Mouse (Mus musculus) B cell, adult 2 months (primary cell): Measurements from ENCODE around the gene Cep104.

Experiments
- DNase-seq, 2 experiments: peaks; one replicate each; pipeline ENCODE4 v3.0.0; 2022

Gene Cep104

DNA sequence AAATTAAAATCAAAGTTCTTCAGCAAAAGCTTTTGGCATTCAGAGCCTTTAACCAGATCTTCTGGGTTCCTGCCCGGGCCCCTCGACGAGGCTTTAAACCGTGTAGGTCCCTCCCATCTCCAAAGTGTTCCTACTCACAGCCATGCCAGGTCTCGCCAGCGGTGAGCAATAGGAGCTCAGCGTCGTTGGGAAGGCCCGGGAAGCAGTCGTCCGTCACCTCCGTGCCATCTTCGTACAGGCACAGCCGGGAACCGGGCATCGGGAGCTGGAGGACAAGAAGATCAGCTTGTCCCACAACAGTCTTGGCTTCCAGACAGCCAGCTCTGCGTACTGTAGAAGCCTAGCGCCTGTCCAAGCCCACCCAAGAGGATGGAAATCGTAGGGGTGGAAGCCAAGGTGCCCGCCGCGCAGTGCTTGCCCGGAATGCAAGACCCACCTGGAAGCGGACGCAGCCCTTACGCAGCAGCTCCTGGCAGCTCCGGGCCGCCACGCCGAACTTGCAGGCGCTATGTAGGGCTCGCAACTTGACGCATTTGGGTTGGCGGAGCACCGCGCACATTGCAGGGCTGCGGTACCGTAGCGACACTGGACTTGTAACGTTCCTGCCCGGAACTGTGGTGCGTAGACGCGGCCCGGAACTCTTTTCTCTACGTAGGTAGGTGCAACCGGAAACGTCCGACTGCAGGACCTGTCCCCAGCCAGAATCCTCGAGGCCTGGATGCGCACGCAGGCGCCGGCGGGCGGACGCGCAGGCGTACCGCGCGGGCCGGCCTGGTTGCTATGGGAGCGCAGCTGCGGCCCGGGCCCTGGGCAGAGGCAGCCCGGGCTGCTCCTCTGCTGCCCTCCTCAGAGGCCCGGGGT lies at the start of gene Cep104, which contains the start of gene Dffb:
Gene Cep104, plus strand, starts transcription at position 764 of the 861 bp plus-strand sequence.
Gene Dffb, minus strand, starts transcription at position 696 of the 861 bp plus-strand sequence.
- DNase-seq: peak; percentile 90 to 92

DNA sequence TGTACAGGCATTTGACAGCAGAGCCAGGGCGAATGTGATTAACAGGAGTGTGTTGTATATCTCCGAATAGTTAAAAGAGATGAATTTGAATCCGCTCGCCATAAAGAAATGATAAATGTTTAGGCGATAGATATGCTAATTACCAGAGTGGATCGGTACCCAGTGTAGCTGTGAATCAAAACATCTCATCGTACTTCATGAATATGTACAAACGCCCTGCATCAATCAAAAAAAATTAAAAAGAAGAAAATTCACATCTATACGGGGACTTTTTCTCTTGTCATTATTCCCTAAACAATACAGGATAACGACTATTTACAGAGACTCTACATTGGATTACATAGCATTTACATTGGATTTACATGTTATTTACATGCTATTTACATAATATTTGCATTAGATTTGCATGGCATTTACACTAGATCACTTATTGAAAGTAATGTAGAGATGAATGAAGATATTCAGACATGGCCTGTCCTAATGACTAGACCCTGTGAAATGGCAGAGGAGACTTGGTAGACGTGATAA lies 46.2 kb upstream of the Cep104 start:
- no peak for DNase-seq

GRCm38 (mm10) chr4:153929425-153929824 lies 45.6 kb upstream of the Cep104 start:
- no peak for DNase-seq

- DNase-seq: no peak
These were observed 45.1 kb upstream of the Cep104 start for GRCm38 (mm10) chr4:153929921-153930320.

- DNase-seq: peak; percentile 9 to 25
These were observed 31.8 kb upstream of the Cep104 start for GRCm38 (mm10) chr4:153943243-153943642.

GRCm38 (mm10) chr4:153944261-153944660 lies 30.7 kb upstream of the Cep104 start:
- no peak for DNase-seq

DNA sequence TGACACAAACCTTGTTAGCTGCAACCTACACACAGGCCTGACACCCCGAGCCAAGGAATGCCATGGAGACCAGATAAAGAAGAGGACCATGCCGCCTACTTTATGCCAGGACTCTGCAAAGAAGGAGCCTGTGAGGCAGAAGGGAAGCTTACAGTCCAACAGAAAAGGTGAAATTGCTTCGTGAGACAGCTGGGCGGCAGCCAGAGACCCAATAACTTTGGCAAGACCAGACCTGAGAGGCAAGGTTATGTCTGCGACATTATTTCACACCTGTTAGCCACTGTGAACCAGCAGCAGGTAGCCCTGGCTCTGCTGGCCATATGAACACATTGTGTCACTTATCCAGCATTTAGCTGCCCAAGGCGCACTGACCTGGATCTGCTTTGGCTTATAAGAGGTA lies 29.3 kb upstream of the Cep104 start:
- no peak for DNase-seq

GRCm38 (mm10) chr4:153950372-153950771 lies 24.6 kb upstream of the Cep104 start:
- no peak for DNase-seq

DNA sequence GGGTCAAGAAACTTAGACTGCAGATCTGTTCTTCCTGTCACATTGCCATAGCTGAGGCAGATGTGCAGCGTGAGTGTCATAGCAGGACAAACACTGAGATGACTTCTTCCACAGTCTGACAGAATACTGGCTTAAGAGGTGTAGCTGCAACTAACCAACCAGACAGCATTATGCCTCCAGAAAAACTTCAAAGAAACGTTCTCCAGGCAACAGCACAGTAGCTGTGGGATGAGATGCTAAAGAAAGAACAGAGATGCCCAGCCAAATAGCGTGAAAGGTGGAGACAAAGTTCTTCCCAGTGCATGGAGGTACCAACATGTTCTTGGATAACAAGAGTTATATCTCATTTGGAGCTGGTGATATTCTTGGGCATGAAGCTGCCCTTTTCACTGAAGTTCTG lies 23.8 kb upstream of the Cep104 start:
- no peak for DNase-seq

GRCm38 (mm10) chr4:153951692-153952091 lies 23.3 kb upstream of the Cep104 start:
- no peak for DNase-seq

DNA sequence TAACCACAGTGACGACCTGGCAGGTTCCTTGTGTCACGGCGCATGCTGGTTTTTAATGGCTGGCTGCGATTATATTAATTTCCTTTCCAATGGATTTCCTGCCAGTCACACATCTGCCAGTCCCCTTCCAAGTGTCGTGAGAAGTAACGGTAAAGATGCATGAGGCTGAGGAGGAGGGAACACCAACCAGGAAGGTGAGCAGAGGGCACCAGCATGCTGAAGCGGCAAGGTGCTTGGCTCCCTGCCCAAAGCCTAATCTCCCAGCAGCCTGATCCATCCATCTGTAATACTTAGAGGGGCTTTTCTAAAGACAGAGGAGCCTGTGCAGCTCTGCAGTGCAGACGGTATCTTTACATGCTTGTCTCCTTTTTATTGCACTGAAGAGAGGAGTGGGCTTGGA lies 19.3 kb upstream of the Cep104 start:
- DNase-seq: no peak

DNA sequence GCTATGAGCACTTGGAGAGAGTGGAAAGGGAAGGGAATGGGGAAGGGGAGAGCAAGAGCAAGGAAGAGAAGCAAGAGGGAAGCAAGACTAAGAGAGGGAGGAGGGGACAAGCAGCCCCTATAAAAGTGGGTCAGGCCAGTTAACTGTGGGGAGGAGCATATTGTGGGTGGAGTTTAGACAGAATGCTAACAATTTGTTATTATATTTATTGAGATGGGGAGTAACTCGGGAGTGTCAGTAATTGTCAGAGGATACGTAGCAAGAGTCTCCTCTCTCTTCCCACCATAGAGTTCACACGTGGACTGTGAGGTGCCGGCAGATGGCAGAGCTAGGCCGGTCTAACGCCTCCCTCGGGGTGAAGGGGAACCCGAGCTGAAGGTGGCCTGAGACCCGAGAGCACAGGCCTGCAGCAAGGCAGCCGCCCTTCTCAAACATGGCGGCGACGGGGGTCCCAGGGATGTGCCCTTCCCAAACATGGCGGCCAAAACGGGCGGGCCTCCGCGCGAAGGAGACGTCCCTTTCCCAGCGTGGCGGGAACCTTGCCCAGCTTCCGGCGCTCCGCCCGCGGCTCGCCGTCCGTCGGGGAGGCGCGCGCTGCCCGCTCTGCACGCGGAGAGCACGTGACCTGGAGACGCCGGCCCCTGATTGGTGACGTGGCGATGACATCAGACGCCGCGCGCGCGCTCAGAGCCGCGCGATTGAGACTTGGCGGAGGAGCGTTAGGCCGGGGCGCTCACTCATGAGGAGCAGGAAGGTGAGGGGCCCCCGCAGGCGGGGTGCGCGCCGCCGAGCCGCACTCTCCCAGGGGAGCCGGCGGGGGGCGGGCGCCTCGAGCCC lies 18.2 kb upstream of the Cep104 start, which contains the start of gene A430005L14Rik:
Gene A430005L14Rik, plus strand, starts transcription at position 669 of the 837 bp plus-strand sequence.
- peak; percentile 94 to 95 for DNase-seq

DNA sequence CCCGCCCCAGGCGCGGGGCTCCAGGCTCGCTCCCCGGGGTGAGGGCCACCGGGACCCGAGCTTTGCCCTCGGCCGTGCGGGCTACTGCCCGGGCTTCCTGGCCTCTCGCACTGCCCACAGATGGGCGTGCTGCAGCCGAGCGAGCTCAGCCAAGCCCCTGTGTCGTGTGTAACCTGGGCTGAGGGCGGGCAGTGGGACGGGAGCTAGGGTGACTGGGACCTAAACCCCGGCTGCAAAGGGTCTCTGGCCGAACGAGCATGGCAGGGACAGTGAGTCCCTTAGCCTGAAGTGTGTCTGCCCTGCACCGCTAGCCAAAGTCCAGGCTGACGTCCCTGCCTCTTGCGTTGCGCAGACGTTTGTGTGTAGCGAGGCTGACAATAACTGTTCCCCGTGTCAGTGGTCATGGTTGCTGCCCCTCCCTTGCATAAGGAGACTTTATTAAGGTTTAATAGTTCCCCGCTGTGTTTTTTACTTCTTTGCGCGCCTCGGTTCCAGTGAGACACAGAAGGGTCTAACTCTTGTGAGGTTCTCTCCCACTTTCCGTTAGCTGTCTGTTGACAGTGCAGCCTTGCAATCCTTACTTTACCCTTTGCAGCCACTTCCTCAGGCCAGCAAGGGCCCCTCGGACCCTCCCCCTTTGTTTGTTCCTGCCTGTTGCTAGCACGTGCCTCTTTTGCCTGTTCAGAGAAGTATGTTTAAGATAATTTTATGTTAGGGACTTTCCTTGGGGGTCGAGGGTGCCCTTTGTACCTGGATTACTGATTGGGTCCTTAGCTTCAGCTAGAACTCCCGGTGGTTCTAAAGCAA lies 17.3 kb upstream of the Cep104 start:
- DNase-seq: peak in 1 of 2 experiments; percentile 16

- DNase-seq: no peak
These were observed 12.4 kb upstream of the Cep104 start for GRCm38 (mm10) chr4:153962631-153963030.

DNA sequence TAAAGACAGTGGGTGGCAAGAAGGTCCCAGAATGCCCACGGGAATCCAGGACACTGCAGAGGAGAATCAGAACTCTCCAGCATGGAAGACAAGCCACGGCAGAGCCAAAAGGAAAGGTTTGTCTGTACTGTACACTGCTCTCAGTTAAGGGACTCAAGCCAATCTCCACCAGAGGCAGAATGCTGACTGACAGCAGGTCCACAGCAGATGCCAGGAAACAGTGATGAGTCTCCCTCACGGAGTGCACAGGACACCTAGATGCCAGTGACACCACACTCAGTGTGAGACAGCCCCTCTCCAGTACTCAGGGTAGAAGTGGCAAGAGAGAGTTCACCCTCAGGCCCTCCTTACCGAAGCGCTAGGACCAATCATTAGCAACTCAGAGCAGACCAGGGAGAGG lies 8.3 kb upstream of the Cep104 start:
- no peak for DNase-seq

GRCm38 (mm10) chr4:153967556-153967955 lies 7.4 kb upstream of the Cep104 start:
- DNase-seq: no peak

- DNase-seq: no peak
These were observed 6.9 kb upstream of the Cep104 start for GRCm38 (mm10) chr4:153968063-153968462.

DNA sequence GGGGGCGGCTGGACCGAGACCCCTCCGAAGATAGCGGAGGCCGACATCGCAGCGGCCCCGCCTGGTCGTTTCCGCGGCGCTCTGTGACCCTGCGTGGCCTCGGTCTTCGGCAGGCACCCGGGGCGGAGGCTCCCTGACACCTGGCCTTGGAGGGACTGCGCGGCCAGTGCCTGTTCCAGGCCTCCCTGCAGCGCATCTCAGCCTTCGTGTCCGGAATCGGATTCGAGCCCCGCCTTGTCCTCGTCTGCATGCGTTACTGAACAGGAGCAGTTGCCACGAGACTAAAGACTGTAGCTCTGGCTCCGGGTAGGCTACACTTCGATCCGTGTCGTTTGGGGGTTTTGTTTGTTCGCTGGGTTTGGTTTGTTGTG lies 283 bp downstream of the Cep104 start:
- DNase-seq: no peak

- no peak for DNase-seq
These were observed 774 bp downstream of the Cep104 start for GRCm38 (mm10) chr4:153975768-153976167.

- DNase-seq: peak; percentile 38 to 46
These were observed 4.2 kb downstream of the Cep104 start for GRCm38 (mm10) chr4:153979243-153979642.

- no peak for DNase-seq
These were observed 5.5 kb downstream of the Cep104 start for GRCm38 (mm10) chr4:153980470-153980869.

GRCm38 (mm10) chr4:153992715-153993114 lies 17.7 kb downstream of the Cep104 start:
- no peak for DNase-seq

- no peak for DNase-seq
These were observed 18.5 kb downstream of the Cep104 start for GRCm38 (mm10) chr4:153993505-153993904.
